Mouse (Mus musculus) CD4-positive naive resting alpha-beta T cell, adult 57 days (primary cell): ENCODE results near the gene Sh3kbp1. TPM values are rescaled to one million over a fixed set of nuclear protein-coding genes. Genes with fewer than 3 reads are reported as not detected.

Experiments used
- total RNA-seq: library from RNA; stranded (reverse); gene quantifications from one replicate; pipeline ENCODE4 v1.2.4, GENCODE M21; 2023

Gene Sh3kbp1
- 279 TPM for total RNA-seq

DNA sequence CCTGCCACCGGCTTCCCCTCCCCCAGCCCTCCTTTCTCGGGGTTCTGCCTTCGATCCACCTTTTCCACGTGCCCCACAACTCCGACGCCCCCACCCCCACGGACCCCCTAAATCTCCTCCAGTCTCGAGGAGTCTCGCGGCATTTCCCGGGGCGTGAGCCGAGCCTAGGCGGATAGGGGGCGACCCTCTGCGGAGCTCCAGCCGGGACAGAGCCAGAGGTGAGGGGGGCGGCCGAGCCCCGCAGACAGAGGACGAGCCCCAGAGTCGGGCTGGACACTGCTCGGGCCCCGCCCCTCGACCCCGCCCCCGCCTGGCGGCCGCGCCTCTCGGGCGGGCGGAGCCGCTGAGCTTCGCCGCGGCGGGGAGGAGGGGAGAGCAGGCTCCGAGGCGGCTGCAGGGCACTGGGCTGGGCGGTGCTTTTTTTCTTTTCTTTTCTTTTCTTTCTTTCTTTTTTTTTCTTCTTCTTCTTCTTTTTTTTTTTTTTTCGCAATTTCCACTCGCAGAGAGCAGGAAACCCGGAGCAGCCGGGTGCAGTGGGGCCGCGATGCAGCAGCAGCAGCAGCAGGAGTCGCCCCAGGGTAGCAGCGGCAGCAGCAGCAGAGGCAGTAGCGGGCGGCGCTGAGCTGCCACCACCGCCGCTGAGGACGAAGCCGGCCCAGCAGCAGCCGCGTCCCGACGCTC is at the start of gene Sh3kbp1:
Sh3kbp1 (plus strand) TSS at position 366 of the 681 bp plus-strand sequence.

DNA sequence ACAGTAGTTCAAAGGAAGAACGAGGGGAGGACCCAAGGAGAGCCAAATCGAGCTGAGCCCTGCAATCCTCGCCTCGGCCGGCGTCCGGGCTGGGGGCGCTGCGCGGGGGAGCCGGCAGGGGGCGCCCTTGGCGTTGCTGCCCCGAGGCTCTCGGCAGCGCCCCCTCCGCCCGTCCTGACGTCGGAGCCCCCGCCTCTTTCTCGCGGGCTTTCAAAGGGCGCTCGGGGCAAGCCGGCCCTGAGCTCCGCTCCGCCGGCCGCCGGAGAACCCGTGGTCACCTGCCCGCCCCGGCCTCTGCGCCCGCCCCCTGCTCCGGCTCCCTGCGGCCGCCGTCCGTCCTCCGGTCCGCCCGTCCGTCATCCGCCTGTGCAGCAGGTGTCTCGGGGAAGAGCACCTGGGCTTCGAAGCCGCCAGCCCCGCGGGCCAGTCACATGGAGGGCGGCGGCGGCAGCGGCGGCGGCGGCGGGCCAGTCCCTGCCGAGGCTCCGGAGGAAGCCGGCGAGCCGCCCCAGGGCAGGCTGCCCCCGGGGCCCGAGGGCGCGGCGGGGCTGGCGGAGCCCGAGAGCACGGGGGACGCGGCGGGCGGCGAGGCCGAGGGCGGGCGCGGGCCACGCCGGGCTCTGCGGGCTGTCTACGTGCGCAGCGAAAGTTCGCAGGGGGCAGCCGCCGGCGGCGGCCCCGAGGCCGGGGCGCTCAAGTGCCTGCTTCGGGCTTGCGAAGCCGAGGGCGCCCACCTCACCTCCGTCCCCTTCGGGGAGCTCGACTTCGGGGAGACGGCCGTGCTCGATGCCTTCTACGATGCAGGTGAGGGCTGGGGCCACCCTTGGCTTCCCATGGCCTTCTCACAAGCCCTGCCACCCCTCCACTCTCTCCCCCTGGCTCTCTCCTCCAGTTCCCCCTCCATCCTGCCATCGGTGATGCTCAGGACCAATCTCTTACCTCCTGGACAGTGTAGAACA is 361.2 kb downstream of the Sh3kbp1 start, which contains the start of gene Map3k15:
Map3k15 (plus strand) TSS at position 432 of the 959 bp plus-strand sequence.

Other genes with a start within 250 kb of the Sh3kbp1 start
- gene Map7d2, start 212.7 kb upstream of the Sh3kbp1 start, total RNA-seq = not detected
- 25.0 TPM for gene Bclaf3, start 100.6 kb upstream of the Sh3kbp1 start, total RNA-seq